Mouse (Mus musculus) limb, embryonic 14.5 days (tissue): ENCODE measurements around the gene Tcte1. TPM values are rescaled to one million over a fixed set of nuclear protein-coding genes. Genes with fewer than 3 reads are reported as not detected.
A peak's percentile ranks its signal among the peaks of the same experiment; 100 is the strongest.

ENCODE experiments used
- ATAC-seq: fragments of 200-750 bp; cut with Nextera tagmentation; 2 replicates; pipeline ENCODE4 v1.8.0; 2017; ENCODE audit warnings: low read depth, moderate number of reproducible peaks, moderate TSS enrichment; ENCODE audit not compliant: low FRiP score
- DNase-seq: peaks from one replicate; pipeline ENCODE4 v3.0.0-alpha.2; 2015; ENCODE audit warnings: low spot score
- H3K27ac ChIP-seq: fragments of 300-500 bp; sonication (generic); replicated peaks from 2 replicates; pipeline ENCODE4 v1.5.1; 2014; ENCODE audit warnings: low read depth, mild to moderate bottlenecking, low read length, moderate library complexity, mixed read lengths
- H3K27me3 ChIP-seq: fragments of 300-500 bp; sonication (generic); 2 replicates; pipeline ENCODE4 v1.6.1; 2014; ENCODE audit warnings: low read length, mixed read lengths; ENCODE audit not compliant: control insufficient read depth, insufficient read depth
- H3K36me3 ChIP-seq: fragments of 300-500 bp; sonication (generic); 2 replicates; pipeline ENCODE4 v1.6.1; 2014; ENCODE audit warnings: mild to moderate bottlenecking, low read length, moderate library complexity, mixed read lengths; ENCODE audit not compliant: control insufficient read depth, insufficient read depth
- H3K4me1 ChIP-seq: fragments of 300-500 bp; sonication (generic); 2 replicates; pipeline ENCODE4 v1.6.1; 2014; ENCODE audit warnings: antibody characterized with exemption, low read length, mixed read lengths; ENCODE audit not compliant: control insufficient read depth, insufficient read depth
- H3K4me2 ChIP-seq: fragments of 300-500 bp; sonication (generic); replicated peaks from 2 replicates; pipeline ENCODE4 v1.6.1; 2014; ENCODE audit warnings: low read depth, mild to moderate bottlenecking, low read length, moderate library complexity; ENCODE audit not compliant: severe bottlenecking
- H3K4me3 ChIP-seq: fragments of 300-500 bp; sonication (generic); replicated peaks from 2 replicates; pipeline ENCODE4 v1.5.1; 2014; ENCODE audit warnings: low read length
- H3K9ac ChIP-seq: fragments of 300-500 bp; sonication (generic); 2 replicates; pipeline ENCODE4 v1.6.1; 2014; ENCODE audit warnings: mild to moderate bottlenecking, low read depth, low read length, moderate library complexity; ENCODE audit not compliant: severe bottlenecking
- H3K9me3 ChIP-seq: fragments of 300-500 bp; sonication (generic); 2 replicates; pipeline ENCODE4 v1.6.1; 2016; ENCODE audit warnings: low read length; ENCODE audit not compliant: control insufficient read depth
- POLR2A ChIP-seq: fragments of 200-500 bp; IDR thresholded peaks from 2 replicates; pipeline ENCODE4 v1.8.0; 2012; ENCODE audit warnings: inconsistent platforms, mild to moderate bottlenecking, moderate library complexity, borderline replicate concordance; ENCODE audit not compliant: insufficient read depth, insufficient read length; ENCODE audit errors: extremely low read depth
- WGBS: fragments of 180-500 bp; shearing (Covaris S2); extraction: QIAGEN DNeasy Blood & Tissue Kit; methylation state at CpG from one replicate; pipeline ENCODE4 v1.1.7; 2014; 5-methylcytosine and 5-hydroxymethylcytosine counted together
- polyA plus RNA-seq, 2 experiments: library from polyadenylated mRNA; depleted of rRNA in 1 of 2; stranded (reverse) in 1 of 2; unstranded in 1 of 2; fragments of >200 nt; fragmentation: Nextera tagmentation in 1 of 2; extraction: Ambion mirVana in 1 of 2; gene quantifications; 2 replicates each; pipeline versions ENCODE4 v1.2.1 to v1.2.3; 2012 to 2014

Tcte1 gene
- polyA plus RNA-seq, 2 experiments: 0.74 TPM; not detected in 1

GRCm38 (mm10) chr17:45551249-45551796 lies 28.1 kb downstream of the Tcte1 start:
- WGBS: 46% methylated on average over 7 of the region's 7 CpGs
- DNase-seq (no peak), ATAC-seq (no peak)
- Histone ChIP-seq H3K36me3 (peaks cover 4% of the 10 kb centered on the region; the same call in 1 of the 2 replicates), H3K4me2 (no peak overlapping the region), H3K4me3 (no peak overlapping the region), H3K4me1 (peaks cover 14% of the 10 kb centered on the region), H3K27me3 (peaks cover 15% of the 10 kb centered on the region), H3K27ac (no peak overlapping the region), H3K9me3 (no peaks in the 10 kb centered on the region), H3K9ac (no peak overlapping the region)
- no peak for TF ChIP-seq POLR2A

- peak; percentile 74 for DNase-seq
- Histone ChIP-seq H3K4me3 (no peak overlapping the region), H3K27me3 (peaks cover 9% of the 10 kb centered on the region), H3K4me2 (no peak overlapping the region), H3K27ac (no peak overlapping the region), H3K36me3 (no peaks in the 10 kb centered on the region), H3K4me1 (peaks cover 14% of the 10 kb centered on the region), H3K9ac (no peak overlapping the region), H3K9me3 (no peaks in the 10 kb centered on the region)
- TF ChIP-seq POLR2A: no peak
- ATAC-seq: peak; percentile 50; the same call in 1 of the 2 replicates
- 7% methylated on average over 8 of the region's 8 CpGs for WGBS
Observed at GRCm38 (mm10) chr17:45551816-45552451, 28.7 kb downstream of the Tcte1 start.

GRCm38 (mm10) chr17:45553065-45553464 lies 29.8 kb downstream of the Tcte1 start:
- no peak overlapping the region for H3K9ac ChIP-seq
- WGBS: 82% methylated on average over 3 of the region's 3 CpGs
- TF ChIP-seq POLR2A: no peak
- DNase-seq (no peak), ATAC-seq (no peak)
- H3K36me3 ChIP-seq: no peaks in the 10 kb centered on the region
- no peak overlapping the region for H3K4me3 ChIP-seq
- no peak overlapping the region for H3K4me2 ChIP-seq
- no peak overlapping the region for H3K27ac ChIP-seq
- no peaks in the 10 kb centered on the region for H3K27me3 ChIP-seq
- no peaks in the 10 kb centered on the region for H3K9me3 ChIP-seq
- H3K4me1 ChIP-seq: peaks cover 18% of the 10 kb centered on the region

- no peaks in the 10 kb centered on the region for H3K9me3 ChIP-seq
- H3K27ac ChIP-seq: no peak overlapping the region
- no peak for TF ChIP-seq POLR2A
- no peaks in the 10 kb centered on the region for H3K36me3 ChIP-seq
- H3K9ac ChIP-seq: no peak overlapping the region
- ATAC-seq: no peak
- WGBS: 56% methylated on average over 1 of the region's 1 CpGs
- H3K4me3 ChIP-seq: no peak overlapping the region
- H3K27me3 ChIP-seq: no peaks in the 10 kb centered on the region
- peaks cover 14% of the 10 kb centered on the region for H3K4me1 ChIP-seq
- H3K4me2 ChIP-seq: no peak overlapping the region
- no peak for DNase-seq
Observed at GRCm38 (mm10) chr17:45554420-45554819, 31.2 kb downstream of the Tcte1 start.

- H3K4me3 ChIP-seq: peak within 1 kb of the TSS; percentile 46
- DNase-seq (peak; percentile 93), ATAC-seq (peak; percentile 80)
- H3K27ac ChIP-seq: no peak within 1 kb of the TSS
- WGBS: 1% methylated on average over 42 of the region's 45 CpGs
- H3K27me3 ChIP-seq: no peaks in the 10 kb centered on the region
- no peaks in the 10 kb centered on the region for H3K9me3 ChIP-seq
- no peak for TF ChIP-seq POLR2A
- H3K36me3 ChIP-seq: no peaks in the 10 kb centered on the region
- peaks cover 12% of the 10 kb centered on the region for H3K4me1 ChIP-seq
- H3K9ac ChIP-seq: peak within 1 kb of the TSS; percentile 56
- H3K4me2 ChIP-seq: peak within 1 kb of the TSS; percentile 92
Observed at GRCm38 (mm10) chr17:45555452-45556106, 32.3 kb downstream of the Tcte1 start, which contains the start of gene Nfkbie. TSS of gene Nfkbie (plus strand) at chr17:45555703.
